8 mouse cellular contexts compared by ENCODE assay signal in the genomic region with DNA sequence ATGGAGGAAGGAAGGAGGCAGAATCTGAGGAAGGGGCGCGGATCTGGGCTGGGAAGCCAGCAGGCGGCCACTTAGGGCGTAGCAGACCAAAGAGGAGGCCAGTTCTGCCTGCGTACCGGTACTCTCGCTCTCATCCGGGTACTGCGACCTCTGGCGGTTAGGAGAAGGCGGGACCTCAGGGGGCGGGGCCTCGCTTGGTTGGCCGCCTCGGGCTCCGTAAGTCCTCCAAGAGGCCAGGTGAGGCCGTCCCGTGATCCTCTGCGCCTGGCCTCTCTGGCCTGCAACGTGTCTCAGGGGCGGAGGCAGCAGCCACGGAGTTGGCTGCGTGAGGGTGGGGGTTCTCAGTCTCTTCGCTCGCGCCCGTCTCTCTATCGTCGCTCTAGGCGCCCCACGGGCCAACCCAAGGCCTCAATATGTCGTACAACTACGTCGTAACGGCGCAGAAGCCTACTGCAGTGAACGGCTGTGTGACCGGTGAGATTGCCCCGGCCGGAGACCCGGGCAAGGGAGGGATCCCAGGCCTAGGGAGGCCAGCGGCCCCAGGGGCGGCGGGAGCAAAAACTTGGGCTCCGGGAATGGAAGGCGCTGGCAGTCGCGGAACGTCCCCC. TPM values are rescaled to one million over a fixed set of nuclear protein-coding genes. Genes with fewer than 3 reads are reported as not detected.
A peak's percentile ranks its signal among the peaks of the same experiment; 100 is the strongest.
DNase-seq lines count a peak whose midpoint lies in the region; ATAC-seq and TF ChIP-seq lines count a peak whose summit lies in the region.

A gene (plus strand): TSS at position 35 of the 608 bp plus-strand sequence.
A gene (minus strand): TSS at position 362 of the 608 bp plus-strand sequence.

- H3K27ac ChIP-seq in CH12.LX (ENCODE audit: insufficient read depth, low read depth): peak within 1 kb of the TSS; percentile 73
- peak within 1 kb of the TSS; percentile 93 for H3K27ac ChIP-seq in forebrain, embryonic 12.5 days
- H3K27ac ChIP-seq in heart, postnatal 0 days (ENCODE audit: low read depth): peak within 1 kb of the TSS; percentile 94
- H3K27ac ChIP-seq in liver, embryonic 16.5 days (ENCODE audit: low read length): peak within 1 kb of the TSS; percentile 97
- peak within 1 kb of the TSS; percentile 95 for H3K27ac ChIP-seq in neural tube, embryonic 13.5 days (replicated peaks)
- H3K27ac ChIP-seq in testis, adult 2 months (ENCODE audit: control insufficient read depth, insufficient read depth, low read depth, low read length): peak within 1 kb of the TSS; percentile 96

- no peaks in the 10 kb centered on the region for H3K27me3 ChIP-seq in CH12.LX (replicated peaks)
- no peaks in the 10 kb centered on the region for H3K27me3 ChIP-seq in forebrain, embryonic 12.5 days
- no peaks in the 10 kb centered on the region for H3K27me3 ChIP-seq in heart, postnatal 0 days (ENCODE audit: control insufficient read depth, insufficient read depth, low read length)
- H3K27me3 ChIP-seq in liver, embryonic 16.5 days (ENCODE audit: control insufficient read depth, insufficient read depth, low read depth, low read length): no peaks in the 10 kb centered on the region
- H3K27me3 ChIP-seq in neural tube, embryonic 13.5 days: no peaks in the 10 kb centered on the region
- H3K27me3 ChIP-seq in testis, adult 2 months (ENCODE audit: control insufficient read depth, insufficient read depth, low read length): no peaks in the 10 kb centered on the region

- peak in 1 of 2 experiments; percentile 59; a peak in 2 of 4 replicates for TF ChIP-seq CTCF in CH12.LX (conservative IDR thresholded peaks at IDR 0.05 in 1 of 2, IDR thresholded peaks at IDR 0.05 in 1 of 2; ENCODE audit: low read depth in 2 of 2, low read length in 2 of 2)
- peak; percentile 63 for TF ChIP-seq CTCF in heart, postnatal 0 days (IDR thresholded peaks at IDR 0.05; ENCODE audit: low read depth)
- TF ChIP-seq CTCF in testis, adult 2 months (IDR thresholded peaks at IDR 0.05; ENCODE audit: control insufficient read depth, insufficient read depth, insufficient replicate concordance, low read depth, low read length): no peak; the same call in 1 of the 2 replicates

- under 1% methylated on average over 49 of the region's 49 CpGs for WGBS in forebrain, embryonic 12.5 days
- WGBS in heart, postnatal 0 days: under 1% methylated on average over 49 of the region's 49 CpGs
- under 1% methylated on average over 48 of the region's 49 CpGs for WGBS in liver, embryonic 16.5 days (ENCODE audit: insufficient replicate concordance)
- WGBS in neural tube, embryonic 13.5 days: under 1% methylated on average over 49 of the region's 49 CpGs

- H3K4me3 ChIP-seq in CH12.LX (replicated peaks in 1 of 3; ENCODE audit: low read depth in 2 of 3, low read length in 2 of 3, poor library complexity in 1 of 3): peak within 1 kb of the TSS; percentile 79 to 98 (median 93)
- H3K4me3 ChIP-seq in forebrain, embryonic 12.5 days (replicated peaks): peak within 1 kb of the TSS; percentile 95
- H3K4me3 ChIP-seq in heart, postnatal 0 days (ENCODE audit: low read depth, low read length): peak within 1 kb of the TSS; percentile 91
- peak within 1 kb of the TSS; percentile 96 for H3K4me3 ChIP-seq in liver, embryonic 16.5 days (ENCODE audit: low read depth, low read length)
- H3K4me3 ChIP-seq in neural tube, embryonic 13.5 days: peak within 1 kb of the TSS; percentile 99
- peak within 1 kb of the TSS; percentile 100 for H3K4me3 ChIP-seq in testis, adult 2 months (ENCODE audit: control insufficient read depth, low read depth, low read length)

- no peak; the same call in 1 of the 2 replicates for TF ChIP-seq RAD21 in CH12.LX (IDR thresholded peaks at IDR 0.05; ENCODE audit: low read depth, low read length)

- TF ChIP-seq POLR2A in CH12.LX (IDR thresholded peaks at IDR 0.05; ENCODE audit: low read depth, low read length): peak; percentile 98
- peak; percentile 99 for TF ChIP-seq POLR2A in testis, adult 2 months (IDR thresholded peaks at IDR 0.05; ENCODE audit: control insufficient read depth, low read depth, low read length)

- TF ChIP-seq EP300 in CH12.LX (IDR thresholded peaks at IDR 0.05; ENCODE audit: low read length): no peak
- peak; percentile 90; the same call in 1 of the 2 replicates for TF ChIP-seq EP300 in heart, postnatal 0 days (IDR thresholded peaks at IDR 0.05; ENCODE audit: low read depth)

- peak; percentile 98 for DNase-seq in CH12.LX (ENCODE audit: extremely low read depth)
- DNase-seq in c-Kit-positive CD71-positive TER-119-negative erythroid progenitor cells, embryonic 14.5 days (ENCODE audit: low read depth): peak; percentile 97
- peak; percentile 98 for DNase-seq in heart, postnatal 0 days (ENCODE audit: low spot score)
- DNase-seq in kidney, postnatal 4 days: peak; percentile 100

- peaks cover 27 to 42% of the 10 kb centered on the region in 2 experiments for H3K36me3 ChIP-seq in CH12.LX (replicated peaks in 1 of 2; ENCODE audit: control insufficient read depth in 1 of 2, insufficient read depth in 1 of 2, low read length in 1 of 2)
- peaks cover 32% of the 10 kb centered on the region for H3K36me3 ChIP-seq in forebrain, embryonic 12.5 days (replicated peaks)
- peaks cover 31% of the 10 kb centered on the region for H3K36me3 ChIP-seq in heart, postnatal 0 days (replicated peaks; ENCODE audit: control insufficient read depth, insufficient read depth, low read length)
- H3K36me3 ChIP-seq in liver, embryonic 16.5 days (ENCODE audit: control insufficient read depth, insufficient read depth): peaks cover 25% of the 10 kb centered on the region
- H3K36me3 ChIP-seq in neural tube, embryonic 13.5 days: peaks cover 32% of the 10 kb centered on the region
- peaks cover 9% of the 10 kb centered on the region for H3K36me3 ChIP-seq in testis, adult 2 months (ENCODE audit: control insufficient read depth, insufficient read depth, low read length)

- H3K9me3 ChIP-seq in CH12.LX (replicated peaks; ENCODE audit: low read length): no peaks in the 10 kb centered on the region
- H3K9me3 ChIP-seq in forebrain, embryonic 12.5 days: no peaks in the 10 kb centered on the region
- no peaks in the 10 kb centered on the region for H3K9me3 ChIP-seq in heart, postnatal 0 days (replicated peaks; ENCODE audit: control insufficient read depth, low read length)
- H3K9me3 ChIP-seq in liver, embryonic 16.5 days (replicated peaks; ENCODE audit: control insufficient read depth, low read length): no peaks in the 10 kb centered on the region
- no peaks in the 10 kb centered on the region for H3K9me3 ChIP-seq in neural tube, embryonic 13.5 days

- dilution Hi-C loops in CH12.LX (cut with MboI; ENCODE audit: extremely low pct_ligation_motif_present, extremely low pct_unique_long_range_greater_than_20kb, low sequenced_read_pairs): no loop called here

- H3K4me1 ChIP-seq in CH12.LX (ENCODE audit: control insufficient read depth in 1 of 2, insufficient read depth in 2 of 2): peaks cover 13 to 65% of the 10 kb centered on the region in 2 experiments
- peaks cover 43% of the 10 kb centered on the region for H3K4me1 ChIP-seq in forebrain, embryonic 12.5 days
- H3K4me1 ChIP-seq in heart, postnatal 0 days (ENCODE audit: control insufficient read depth, insufficient read depth): peaks cover 24% of the 10 kb centered on the region
- peaks cover 38% of the 10 kb centered on the region for H3K4me1 ChIP-seq in liver, embryonic 16.5 days (ENCODE audit: control insufficient read depth, low read depth, low read length)
- peaks cover 45% of the 10 kb centered on the region for H3K4me1 ChIP-seq in neural tube, embryonic 13.5 days (replicated peaks)
- peaks cover 16% of the 10 kb centered on the region for H3K4me1 ChIP-seq in testis, adult 2 months (ENCODE audit: control insufficient read depth, insufficient read depth, low read length)

- H3K9ac ChIP-seq in CH12.LX (ENCODE audit: insufficient read depth, low read depth): peak within 1 kb of the TSS; percentile 96
- H3K9ac ChIP-seq in forebrain, embryonic 12.5 days: peak within 1 kb of the TSS; percentile 95
- H3K9ac ChIP-seq in heart, postnatal 0 days (replicated peaks; ENCODE audit: low read depth, low read length): peak within 1 kb of the TSS; percentile 87
- peak within 1 kb of the TSS; percentile 97 for H3K9ac ChIP-seq in liver, embryonic 16.5 days (ENCODE audit: low read depth, low read length)
- peak within 1 kb of the TSS; percentile 98 for H3K9ac ChIP-seq in neural tube, embryonic 13.5 days

- in situ Hi-C loops in CH12.LX (cut with MboI; ENCODE audit: low pct_ligation_motif_present, low pct_unique_long_range_greater_than_20kb, low sequenced_read_pairs): no loop called here

- peak; percentile 97 for ATAC-seq in forebrain, embryonic 12.5 days (ENCODE audit: low FRiP score)
- ATAC-seq in heart, postnatal 0 days (ENCODE audit: insufficient read depth, low read depth): peak; percentile 97
- ATAC-seq in liver, embryonic 16.5 days (ENCODE audit: low read depth): peak; percentile 97
- peak; percentile 97 for ATAC-seq in neural tube, embryonic 13.5 days (ENCODE audit: low read depth)

- peaks cover 40% of the 10 kb centered on the region for H3K79me2 ChIP-seq in CH12.LX (replicated peaks; ENCODE audit: control insufficient read depth, extremely low read depth, insufficient read depth, poor library complexity, severe bottlenecking)

- H3K4me2 ChIP-seq in CH12.LX (ENCODE audit: insufficient read depth, low read depth, poor library complexity, severe bottlenecking): peak within 1 kb of the TSS; percentile 96
- H3K4me2 ChIP-seq in forebrain, embryonic 12.5 days: peak within 1 kb of the TSS; percentile 82
- peak within 1 kb of the TSS; percentile 79 for H3K4me2 ChIP-seq in heart, postnatal 0 days (ENCODE audit: low read depth, low read length)
- peak within 1 kb of the TSS; percentile 77 for H3K4me2 ChIP-seq in liver, embryonic 16.5 days (ENCODE audit: low read depth, low read length)
- H3K4me2 ChIP-seq in neural tube, embryonic 13.5 days: peak within 1 kb of the TSS; percentile 78

RNA-seq across cellular contexts. Expression of the first gene that starts in this region (rescaled TPM):
- total RNA-seq in CH12.LX (2012; rRNA removed) (319 and 365 TPM in 2 replicates), CH12.LX (2014; rRNA removed) (299 and 311 TPM in 2 replicates)
- polyA plus RNA-seq in CH12.LX (2012; ENCODE audit: insufficient read length, low read depth): 406 and 451 TPM in 2 replicates
- 389 and 413 TPM in 2 replicates for polyA plus RNA-seq in forebrain, embryonic 12.5 days (2016; fragmentation: Nextera tagmentation; extraction: Ambion mirVana)
- 298 and 349 TPM in 2 replicates for total RNA-seq in heart, postnatal 0 days (2014; rRNA removed; ENCODE audit: low replicate concordance)
- 130 and 137 TPM in 2 replicates for polyA plus RNA-seq in heart, postnatal 0 days (2015; fragmentation: Nextera tagmentation; extraction: Ambion mirVana)
- 170 and 176 TPM in 2 replicates for polyA plus RNA-seq in liver, embryonic 16.5 days (2015; fragmentation: Nextera tagmentation; extraction: Ambion mirVana)
- polyA plus RNA-seq in neural tube, embryonic 13.5 days (2015; fragmentation: Nextera tagmentation; extraction: Ambion mirVana): 245 and 271 TPM in 2 replicates
- 91.2 and 95.5 TPM in 2 replicates for polyA plus RNA-seq in testis, adult 2 months (2012; rRNA removed)

RNA-seq across cellular contexts. Expression of the second gene that starts in this region (rescaled TPM):
- total RNA-seq in CH12.LX (2012; rRNA removed) (10.0 and 11.0 TPM in 2 replicates), CH12.LX (2014; rRNA removed) (2.4 TPM in 2 replicates)
- 14.9 and 15.0 TPM in 2 replicates for polyA plus RNA-seq in CH12.LX (2012; ENCODE audit: insufficient read length, low read depth)
- 20.5 and 22.9 TPM in 2 replicates for polyA plus RNA-seq in forebrain, embryonic 12.5 days (2016; fragmentation: Nextera tagmentation; extraction: Ambion mirVana)
- total RNA-seq in heart, postnatal 0 days (2014; rRNA removed; ENCODE audit: low replicate concordance): 2.7 and 3.0 TPM in 2 replicates
- 5.9 and 7.7 TPM in 2 replicates for polyA plus RNA-seq in heart, postnatal 0 days (2015; fragmentation: Nextera tagmentation; extraction: Ambion mirVana)
- polyA plus RNA-seq in liver, embryonic 16.5 days (2015; fragmentation: Nextera tagmentation; extraction: Ambion mirVana): 39.7 and 47.8 TPM in 2 replicates
- 24.8 and 25.7 TPM in 2 replicates for polyA plus RNA-seq in neural tube, embryonic 13.5 days (2015; fragmentation: Nextera tagmentation; extraction: Ambion mirVana)
- 166 and 174 TPM in 2 replicates for polyA plus RNA-seq in testis, adult 2 months (2012; rRNA removed)

Comparison
In these comparisons a context has a peak if more than half of its experiments do, and no peak if none do; other contexts are left out.
1. Peak in every context shown above with its lines: DNase-seq, ATAC-seq, H3K4me3 ChIP-seq and H3K27ac ChIP-seq.